Mouse (Mus musculus): ENCODE data around the gene Ctxn1. TPM values are rescaled to one million over a fixed set of nuclear protein-coding genes. Genes with fewer than 3 reads are reported as not detected.

Ctxn1 gene
- polyA plus RNA-seq, 1 experiment from 2014 or later, result 55.0 TPM

Other genes starting within 250 kb of the Ctxn1 start
- gene Cd209f, start 153.4 kb downstream of the Ctxn1 start, polyA plus RNA-seq (2015; fragmentation: Nextera tagmentation; extraction: Ambion mirVana), result 0.21 TPM in 1 of 2 replicates, not detected in the other
- gene Cd209g, start 125.2 kb downstream of the Ctxn1 start, polyA plus RNA-seq (2015; fragmentation: Nextera tagmentation; extraction: Ambion mirVana), result not detected in 2 replicates
- gene Evi5l, start 92.7 kb downstream of the Ctxn1 start, polyA plus RNA-seq (2015; fragmentation: Nextera tagmentation; extraction: Ambion mirVana), result 19.1 and 19.2 TPM in 2 replicates
- gene Prr36, start 41.8 kb downstream of the Ctxn1 start, polyA plus RNA-seq (2015; fragmentation: Nextera tagmentation; extraction: Ambion mirVana), result 2.8 and 3.2 TPM in 2 replicates
- 2.6 and 2.8 TPM in 2 replicates for gene Lrrc8e, start 32.4 kb downstream of the Ctxn1 start, polyA plus RNA-seq (2015; fragmentation: Nextera tagmentation; extraction: Ambion mirVana)
- 17.8 and 18.8 TPM in 2 replicates for gene Map2k7, start 20.5 kb downstream of the Ctxn1 start, polyA plus RNA-seq (2015; fragmentation: Nextera tagmentation; extraction: Ambion mirVana)
- gene Gm49320, start 20.4 kb downstream of the Ctxn1 start, polyA plus RNA-seq (2015; fragmentation: Nextera tagmentation; extraction: Ambion mirVana), result 0.64 and 0.70 TPM in 2 replicates
- 2.4 and 2.9 TPM in 2 replicates for gene Tgfbr3l, start 11.1 kb downstream of the Ctxn1 start, polyA plus RNA-seq (2015; fragmentation: Nextera tagmentation; extraction: Ambion mirVana)
- gene Snapc2, start 6.2 kb downstream of the Ctxn1 start, polyA plus RNA-seq (2015; fragmentation: Nextera tagmentation; extraction: Ambion mirVana), result 38.9 and 43.5 TPM in 2 replicates
- gene Timm44, start 16.6 kb upstream of the Ctxn1 start, polyA plus RNA-seq (2015; fragmentation: Nextera tagmentation; extraction: Ambion mirVana), result 73.5 and 74.6 TPM in 2 replicates
- gene Ccl25, start 65.9 kb upstream of the Ctxn1 start, polyA plus RNA-seq (2015; fragmentation: Nextera tagmentation; extraction: Ambion mirVana), result 142 and 168 TPM in 2 replicates
- 162 and 177 TPM in 2 replicates for gene Elavl1, start 66.1 kb upstream of the Ctxn1 start, polyA plus RNA-seq (2015; fragmentation: Nextera tagmentation; extraction: Ambion mirVana)
- 14.9 and 17.0 TPM in 2 replicates for gene Cers4, start 233.8 kb upstream of the Ctxn1 start, polyA plus RNA-seq (2015; fragmentation: Nextera tagmentation; extraction: Ambion mirVana)

Data from intestine, embryonic 16.5 days (tissue).